Mouse (Mus musculus) CH12.LX (cell line): ENCODE results near the gene Spata33. TPM values are rescaled to one million over a fixed set of nuclear protein-coding genes. Genes with fewer than 3 reads are reported as not detected.

Experiments
- DNase-seq: peaks from one replicate; pipeline ENCODE4 v3.0.0-alpha.2; 2013; ENCODE audit errors: extremely low read depth
- H3K27ac ChIP-seq: 2 replicates; pipeline ENCODE4 v1.5.1; 2012; ENCODE audit warnings: low read depth, mild to moderate bottlenecking, control low read depth, moderate library complexity; ENCODE audit not compliant: insufficient read depth
- H3K27me3 ChIP-seq: replicated peaks from 2 replicates; pipeline ENCODE3; 2012; ENCODE audit warnings: inconsistent platforms
- H3K36me3 ChIP-seq, 2 experiments: replicated peaks in 1 of 2; 2 replicates each; pipeline versions ENCODE3 to v1.6.1; 2012; ENCODE audit warnings: inconsistent platforms in 1 of 2, low read length in 1 of 2, mild to moderate bottlenecking in 1 of 2, mixed read lengths in 1 of 2, moderate library complexity in 1 of 2; ENCODE audit not compliant: control insufficient read depth in 1 of 2, insufficient read depth in 1 of 2
- H3K4me1 ChIP-seq, 2 experiments: 2 replicates each; pipeline ENCODE4 v1.6.1; 2012; ENCODE audit warnings: inconsistent platforms in 1 of 2, moderate library complexity in 1 of 2; ENCODE audit not compliant: insufficient read depth in 2 of 2, control insufficient read depth in 1 of 2
- H3K4me2 ChIP-seq: 2 replicates; pipeline ENCODE4 v1.6.1; 2012; ENCODE audit warnings: low read depth, mild to moderate bottlenecking, control low read depth; ENCODE audit not compliant: poor library complexity, insufficient read depth, severe bottlenecking
- H3K4me3 ChIP-seq, 3 experiments: fragments of 150-350 bp in 1 of 3; sonication (generic) in 1 of 3; replicated peaks in 1 of 3; 2 replicates each; pipeline versions ENCODE3 to v1.5.1; 2011 to 2012; ENCODE audit warnings: low read depth in 2 of 3, low read length in 2 of 3, mild to moderate bottlenecking in 2 of 3, moderate library complexity in 2 of 3, control low read depth in 1 of 3, improper control_type of control experiment in 1 of 3, inconsistent platforms in 1 of 3, mixed read lengths in 1 of 3; ENCODE audit not compliant: poor library complexity in 1 of 3
- H3K79me2 ChIP-seq: replicated peaks from 2 replicates; pipeline ENCODE4 v1.6.1; 2012; ENCODE audit warnings: mild to moderate bottlenecking, moderate library complexity; ENCODE audit not compliant: control insufficient read depth, poor library complexity, insufficient read depth, severe bottlenecking; ENCODE audit errors: extremely low read depth
- H3K9ac ChIP-seq: 2 replicates; pipeline ENCODE4 v1.6.1; 2012; ENCODE audit warnings: low read depth, mild to moderate bottlenecking, control low read depth, moderate library complexity; ENCODE audit not compliant: insufficient read depth
- H3K9me3 ChIP-seq: replicated peaks from 2 replicates; pipeline ENCODE3; 2012; ENCODE audit warnings: low read length, inconsistent platforms, mixed read lengths
- BHLHE40 ChIP-seq: IDR thresholded peaks from 2 replicates; pipeline ENCODE4 v1.6.1; 2011; ENCODE audit warnings: mild to moderate bottlenecking, low read depth, low read length, improper control_type of control experiment
- CHD1 ChIP-seq: IDR thresholded peaks from 2 replicates; pipeline ENCODE4 v1.6.1; 2012; ENCODE audit warnings: low read depth, low read length, improper control_type of control experiment, inconsistent platforms
- CTCF ChIP-seq, 2 experiments: IDR thresholded peaks in 1 of 2; conservative IDR thresholded peaks in 1 of 2; 2 replicates each; pipeline ENCODE4 v1.5.1; 2011 to 2012; ENCODE audit warnings: low read depth in 2 of 2, low read length in 2 of 2, improper control_type of control experiment in 1 of 2, inconsistent platforms in 1 of 2, mild to moderate bottlenecking in 1 of 2, moderate library complexity in 1 of 2
- E2F4 ChIP-seq: IDR thresholded peaks from 2 replicates; pipeline ENCODE4 v1.6.1; 2011; ENCODE audit warnings: low read depth, low read length, improper control_type of control experiment; ENCODE audit not compliant: insufficient replicate concordance
- EP300 ChIP-seq: IDR thresholded peaks from 2 replicates; pipeline ENCODE4 v1.6.1; 2011; ENCODE audit warnings: low read length, improper control_type of control experiment
- ETS1 ChIP-seq: conservative IDR thresholded peaks from 2 replicates; pipeline ENCODE4 v1.6.1; 2012; ENCODE audit warnings: low read depth, mild to moderate bottlenecking, inconsistent platforms, low read length, improper control_type of control experiment, moderate library complexity
- GABPA ChIP-seq: IDR thresholded peaks from 2 replicates; pipeline ENCODE4 v1.6.1; 2012; ENCODE audit warnings: low read depth, low read length, improper control_type of control experiment, inconsistent platforms; ENCODE audit not compliant: insufficient replicate concordance
- HCFC1 ChIP-seq: IDR thresholded peaks from 2 replicates; pipeline ENCODE4 v1.6.1; 2012; ENCODE audit warnings: low read depth, mild to moderate bottlenecking, inconsistent platforms, low read length, improper control_type of control experiment
- KAT2A ChIP-seq: IDR thresholded peaks from 2 replicates; pipeline ENCODE4 v1.6.1; 2012; ENCODE audit warnings: low read length, improper control_type of control experiment, inconsistent platforms; ENCODE audit not compliant: insufficient replicate concordance
- MAFK ChIP-seq: IDR thresholded peaks from 2 replicates; pipeline ENCODE4 v1.6.1; 2011; ENCODE audit warnings: low read length, improper control_type of control experiment; ENCODE audit not compliant: insufficient replicate concordance
- MAX ChIP-seq: IDR thresholded peaks from 2 replicates; pipeline ENCODE4 v1.6.1; 2011; ENCODE audit warnings: low read length, improper control_type of control experiment
- MAZ ChIP-seq: IDR thresholded peaks from 2 replicates; pipeline ENCODE4 v1.6.1; 2012; ENCODE audit warnings: low read depth, mild to moderate bottlenecking, inconsistent platforms, low read length, improper control_type of control experiment, moderate library complexity
- MEF2A ChIP-seq: IDR thresholded peaks from 2 replicates; pipeline ENCODE4 v1.6.1; 2014; ENCODE audit warnings: low read depth, mild to moderate bottlenecking, inconsistent platforms, low read length, improper control_type of control experiment, borderline replicate concordance
- MXI1 ChIP-seq: IDR thresholded peaks from 2 replicates; pipeline ENCODE4 v1.6.1; 2011; ENCODE audit warnings: mild to moderate bottlenecking, low read depth, low read length, improper control_type of control experiment
- MYC ChIP-seq: IDR thresholded peaks from 2 replicates; pipeline ENCODE4 v1.6.1; 2011; ENCODE audit warnings: low read depth, mild to moderate bottlenecking, improper control_type of control experiment, low read length
- NRF1 ChIP-seq: IDR thresholded peaks from 2 replicates; pipeline ENCODE4 v1.6.1; 2014; ENCODE audit warnings: low read depth, mild to moderate bottlenecking, inconsistent platforms, low read length, improper control_type of control experiment, moderate library complexity
- POLR2A ChIP-seq: IDR thresholded peaks from 2 replicates; pipeline ENCODE4 v1.6.1; 2011; ENCODE audit warnings: low read depth, mild to moderate bottlenecking, improper control_type of control experiment, low read length
- SIN3A ChIP-seq: IDR thresholded peaks from 2 replicates; pipeline ENCODE4 v1.6.1; 2012; ENCODE audit warnings: low read length, improper control_type of control experiment, inconsistent platforms
- SMC3 ChIP-seq: IDR thresholded peaks from 2 replicates; pipeline ENCODE4 v1.6.1; 2011; ENCODE audit warnings: low read depth, low read length, improper control_type of control experiment
- TBP ChIP-seq: conservative IDR thresholded peaks from 2 replicates; pipeline ENCODE4 v1.6.1; 2011; ENCODE audit warnings: low read depth, low read length, improper control_type of control experiment
- TCF12 ChIP-seq: IDR thresholded peaks from 2 replicates; pipeline ENCODE4 v1.6.1; 2014; ENCODE audit warnings: low read depth, mild to moderate bottlenecking, inconsistent platforms, low read length, improper control_type of control experiment
- USF1 ChIP-seq: IDR thresholded peaks from 2 replicates; pipeline ENCODE4 v1.6.1; 2014; ENCODE audit warnings: low read depth, mild to moderate bottlenecking, inconsistent platforms, low read length, improper control_type of control experiment
- ZC3H11A ChIP-seq: IDR thresholded peaks from 2 replicates; pipeline ENCODE4 v1.6.1; 2012; ENCODE audit warnings: low read depth, mild to moderate bottlenecking, inconsistent platforms, low read length, improper control_type of control experiment
- ZNF384 ChIP-seq: IDR thresholded peaks from 2 replicates; pipeline ENCODE4 v1.6.1; 2012; ENCODE audit warnings: low read depth, low read length, improper control_type of control experiment, inconsistent platforms
- dilution Hi-C: fragments of 300-500 bp; cut with MboI; formaldehyde crosslinking; loops from 2 replicates; pipeline ENCODE4 v1.14.3; 2020; ENCODE audit warnings: low sequenced_read_pairs; ENCODE audit not compliant: extremely low pct_unique_long_range_greater_than_20kb, extremely low pct_ligation_motif_present
- in situ Hi-C: fragments of 300-500 bp; cut with MboI; formaldehyde crosslinking; loops from 3 replicates; pipeline ENCODE4 v1.14.3; 2019; ENCODE audit warnings: low sequenced_read_pairs, low pct_ligation_motif_present, low pct_unique_long_range_greater_than_20kb, mixed read lengths
- polyA plus RNA-seq: library from polyadenylated mRNA; unstranded; fragments of >175 nt; gene quantifications from 2 replicates; pipeline ENCODE4 v1.2.1, GENCODE M21; 2012; ENCODE audit warnings: low read depth; ENCODE audit not compliant: insufficient read length
- total RNA-seq, 2 experiments: library from RNA; depleted of rRNA; stranded (reverse); fragments of 300-350 nt in 1 of 2; fragments of >200 nt in 1 of 2; gene quantifications; 2 replicates each; pipeline ENCODE4 v1.2.3; 2012 to 2014

The Spata33 gene
- total and polyA plus RNA-seq, 3 experiments = 0.36 to 0.41 (median 0.38) TPM

DNA sequence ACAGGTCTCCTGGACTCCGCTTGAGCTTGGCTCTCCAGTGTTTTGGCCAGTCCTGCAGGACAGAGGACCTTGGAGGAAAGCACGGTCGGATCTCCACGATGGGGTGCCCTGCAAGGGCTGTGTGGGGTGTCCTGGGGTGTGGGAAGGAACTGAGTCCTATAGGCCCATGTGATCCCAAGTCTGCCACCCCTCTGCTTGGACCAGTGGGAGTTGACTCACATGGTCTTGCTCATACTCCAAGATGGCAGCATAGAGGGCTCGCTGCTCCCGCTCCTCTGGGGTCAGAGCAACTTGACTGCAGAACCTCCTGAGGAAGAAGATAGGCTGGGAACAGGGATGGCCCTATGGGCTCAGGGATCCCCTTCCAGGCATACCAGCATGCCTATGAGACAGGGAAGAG is 35.1 kb downstream of the Spata33 start:
- no peak overlapping the region for H3K4me2 ChIP-seq
- H3K9ac ChIP-seq = no peak overlapping the region
- H3K4me3 ChIP-seq = no peak overlapping the region
- H3K9me3 ChIP-seq = no peaks in the 10 kb centered on the region
- DNase-seq = no peak
- H3K36me3 ChIP-seq = peaks cover 43 to 86% of the 10 kb centered on the region in 2 experiments
- dilution Hi-C loops (no loop called here), in situ Hi-C loops (loop anchor here (5.0 kb wide), 1 partner anchor 40 kb away; no protein-coding TSS in a partner anchor)
- peaks cover 5 to 34% of the 10 kb centered on the region in 2 experiments for H3K4me1 ChIP-seq
- TF ChIP-seq MAZ = no peak
- TF ChIP-seq SMC3 = no peak
- TF ChIP-seq GABPA = no peak
- TF ChIP-seq HCFC1 = no peak
- TF ChIP-seq CHD1 = no peak
- TF ChIP-seq KAT2A = no peak
- TF ChIP-seq MXI1 = no peak
- no peak for TF ChIP-seq MYC
- TF ChIP-seq EP300 = no peak
- no peak for TF ChIP-seq ZNF384
- TF ChIP-seq E2F4 = no peak
- no peak for TF ChIP-seq ZC3H11A
- TF ChIP-seq USF1 = no peak
- TF ChIP-seq TBP = no peak
- TF ChIP-seq SIN3A = no peak
- no peak for TF ChIP-seq MAFK
- TF ChIP-seq MAX = no peak
- H3K27ac ChIP-seq = no peak overlapping the region
- no peaks in the 10 kb centered on the region for H3K27me3 ChIP-seq
- no peaks in the 10 kb centered on the region for H3K79me2 ChIP-seq

DNA sequence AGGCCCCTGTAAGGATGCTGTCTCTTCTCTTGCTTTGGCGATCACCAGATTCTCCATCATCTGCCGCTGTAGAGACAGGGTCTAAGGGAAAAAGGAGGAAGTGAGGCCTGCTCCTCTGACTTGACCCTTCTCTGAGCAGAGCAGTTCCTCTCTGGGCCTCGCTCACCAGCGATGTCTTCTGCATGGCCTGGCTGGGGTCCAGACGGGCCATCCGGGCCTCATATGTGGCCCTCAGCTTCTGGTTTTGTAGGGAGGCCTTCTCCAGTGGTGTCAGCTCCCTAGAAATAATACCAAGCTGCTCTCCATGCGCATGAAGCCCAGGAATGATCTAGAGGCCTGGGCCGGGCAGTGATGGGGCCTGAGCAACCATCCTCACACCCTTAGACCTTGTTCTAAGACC is 36.0 kb downstream of the Spata33 start:
- in situ Hi-C loops = loop anchor here (5.0 kb wide), 1 partner anchor 39 kb away; no protein-coding TSS in a partner anchor
- no peak for TF ChIP-seq CTCF (conservative IDR thresholded peaks at IDR 0.05 in 1 of 2, IDR thresholded peaks at IDR 0.05 in 1 of 2; ENCODE audit: low read depth in 2 of 2, low read length in 2 of 2)
- no peak for TF ChIP-seq BHLHE40
- no peak for TF ChIP-seq MAZ
- TF ChIP-seq USF1 = no peak
- no peak for TF ChIP-seq NRF1
- no peak for TF ChIP-seq KAT2A
- no peak for TF ChIP-seq ZNF384
- no peak for TF ChIP-seq MEF2A
- TF ChIP-seq POLR2A = no peak
- TF ChIP-seq EP300 = no peak
- TF ChIP-seq MYC = no peak
- TF ChIP-seq ETS1 = no peak
- TF ChIP-seq MAFK = no peak
- TF ChIP-seq TCF12 = no peak
- TF ChIP-seq, all 38 proteins: peak for 0
- dilution Hi-C loops = no loop called here
- H3K4me2 ChIP-seq = no peak overlapping the region
- DNase-seq = no peak
- H3K36me3 ChIP-seq = peaks cover 42 to 77% of the 10 kb centered on the region in 2 experiments
- H3K9ac ChIP-seq = no peak overlapping the region
- no peaks in the 10 kb centered on the region for H3K27me3 ChIP-seq
- H3K9me3 ChIP-seq = no peaks in the 10 kb centered on the region
- H3K79me2 ChIP-seq = no peaks in the 10 kb centered on the region
- H3K4me1 ChIP-seq = peaks cover 5 to 40% of the 10 kb centered on the region in 2 experiments
- H3K27ac ChIP-seq = no peak overlapping the region
- no peak overlapping the region for H3K4me3 ChIP-seq
